Mouse (Mus musculus) cortical plate, adult 2 months (tissue): ENCODE data around the gene Vipr1.

Experiments
- CTCF ChIP-seq: fragments of 200-500 bp; IDR thresholded peaks from 2 replicates; pipeline ENCODE4 v1.5.1; 2011; ENCODE audit warnings: mild to moderate bottlenecking, control low read depth, low read length; ENCODE audit not compliant: insufficient read depth; ENCODE audit errors: extremely low read depth
- POLR2A ChIP-seq: fragments of 200-500 bp; IDR thresholded peaks from 2 replicates; pipeline ENCODE4 v1.6.1; 2011; ENCODE audit warnings: mild to moderate bottlenecking, low read length, control low read depth; ENCODE audit not compliant: insufficient read depth; ENCODE audit errors: extremely low read depth

DNA sequence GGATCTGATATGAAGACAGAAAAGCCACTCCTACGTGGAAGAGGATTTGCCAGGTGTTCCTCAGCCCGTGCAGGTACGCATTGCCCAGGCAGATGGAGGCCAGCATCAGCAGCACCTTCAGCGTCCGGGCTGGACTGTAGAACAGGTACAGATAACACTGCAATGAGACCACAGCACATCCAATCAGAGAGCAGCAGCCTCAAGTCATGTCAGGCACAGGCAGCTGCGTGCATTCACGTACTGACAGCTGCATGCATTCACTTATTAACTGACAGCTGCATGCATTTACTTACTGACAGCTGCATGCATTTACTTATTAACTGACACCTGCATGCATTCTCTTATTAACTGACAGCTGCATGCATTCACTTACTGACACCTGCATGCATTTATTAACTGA is 42.2 kb downstream of the Vipr1 start:
- TF ChIP-seq POLR2A = no peak
- no peak for TF ChIP-seq CTCF
